Mouse (Mus musculus) spleen, postnatal 14 days (tissue): ENCODE results near the gene Olfr1228.

Experiments used
- DNase-seq, 2 experiments: peaks; one replicate each; pipeline ENCODE4 v3.0.0; 2021 to 2022; ENCODE audit warnings: low spot score in 2 of 2

The Olfr1228 gene

GRCm38 (mm10) chr2:89253962-89254361, at the start of gene Olfr1228:
Gene Olfr1228, minus strand, starts transcription at chr2:89254062.
- no peak for DNase-seq

GRCm38 (mm10) chr2:89297168-89297567, 43.3 kb upstream of the Olfr1228 start, which contains the start of gene Olfr1230:
Gene Olfr1230, minus strand, starts transcription at chr2:89297268.
- DNase-seq, result no peak

- no peak for DNase-seq
These were observed 34.1 kb upstream of the Olfr1228 start, which contains the start of gene Olfr1229 for GRCm38 (mm10) chr2:89287914-89288313. Gene Olfr1229, minus strand, starts transcription at chr2:89288014.

GRCm38 (mm10) chr2:89199948-89200347, 53.9 kb downstream of the Olfr1228 start, which contains the start of gene Olfr1226:
Gene Olfr1226, minus strand, starts transcription at chr2:89200048.
- no peak for DNase-seq
